Mouse (Mus musculus) intestine, embryonic 14.5 days (tissue): Measurements from ENCODE around the gene Arl11. TPM values are rescaled to one million over a fixed set of nuclear protein-coding genes. Genes with fewer than 3 reads are reported as not detected.

ENCODE experiments used
- ATAC-seq: fragments of 200-750 bp; cut with Nextera tagmentation; replicated peaks from 2 replicates; pipeline ENCODE4 v1.8.0; 2017; ENCODE audit warnings: low read depth, moderate number of reproducible peaks, moderate TSS enrichment, moderate library complexity; ENCODE audit not compliant: low FRiP score, low TSS enrichment
- DNase-seq: peaks from one replicate; pipeline ENCODE4 v3.0.0-alpha.2; 2018; ENCODE audit warnings: low spot score
- H3K27ac ChIP-seq: fragments of 300-500 bp; sonication (generic); 2 replicates; pipeline ENCODE4 v1.5.1; 2014; ENCODE audit warnings: low read depth, mild to moderate bottlenecking, control low read depth
- H3K27me3 ChIP-seq: fragments of 300-500 bp; sonication (generic); replicated peaks from 2 replicates; pipeline ENCODE4 v1.6.1; 2014; ENCODE audit warnings: low read length, control low read depth; ENCODE audit not compliant: control insufficient read depth, insufficient read depth
- H3K36me3 ChIP-seq: fragments of 300-500 bp; sonication (generic); 2 replicates; pipeline ENCODE4 v1.6.1; 2014; ENCODE audit warnings: low read length, control low read depth; ENCODE audit not compliant: control insufficient read depth, insufficient read depth
- H3K4me1 ChIP-seq: fragments of 300-500 bp; sonication (generic); replicated peaks from 2 replicates; pipeline ENCODE4 v1.6.1; 2014; ENCODE audit warnings: low read length, control low read depth, mixed read lengths; ENCODE audit not compliant: control insufficient read depth, insufficient read depth
- H3K4me2 ChIP-seq: fragments of 300-500 bp; sonication (generic); 2 replicates; pipeline ENCODE4 v1.6.1; 2014; ENCODE audit warnings: low read length
- H3K4me3 ChIP-seq: fragments of 300-500 bp; sonication (generic); 2 replicates; pipeline ENCODE4 v1.5.1; 2014; ENCODE audit warnings: low read depth, low read length, control low read depth, mixed read lengths
- H3K9ac ChIP-seq: fragments of 300-500 bp; sonication (generic); 2 replicates; pipeline ENCODE4 v1.6.1; 2014; ENCODE audit warnings: mild to moderate bottlenecking, low read length
- H3K9me3 ChIP-seq: fragments of 300-500 bp; sonication (generic); 2 replicates; pipeline ENCODE4 v1.6.1; 2016; ENCODE audit warnings: low read length, control low read depth; ENCODE audit not compliant: control insufficient read depth
- WGBS: fragments of 180-500 bp; shearing (Covaris S2); extraction: QIAGEN DNeasy Blood & Tissue Kit; methylation state at CpG from one replicate; pipeline ENCODE4 v1.1.7; 2014; 5-methylcytosine and 5-hydroxymethylcytosine counted together
- polyA plus RNA-seq: library from polyadenylated mRNA; unstranded; fragments of >200 nt; fragmentation: Nextera tagmentation; extraction: Ambion mirVana; gene quantifications from 2 replicates; pipeline ENCODE4 v1.2.1, GENCODE M21; 2014

Gene Arl11
- polyA plus RNA-seq = 0.75 and 0.91 TPM in 2 replicates

DNA sequence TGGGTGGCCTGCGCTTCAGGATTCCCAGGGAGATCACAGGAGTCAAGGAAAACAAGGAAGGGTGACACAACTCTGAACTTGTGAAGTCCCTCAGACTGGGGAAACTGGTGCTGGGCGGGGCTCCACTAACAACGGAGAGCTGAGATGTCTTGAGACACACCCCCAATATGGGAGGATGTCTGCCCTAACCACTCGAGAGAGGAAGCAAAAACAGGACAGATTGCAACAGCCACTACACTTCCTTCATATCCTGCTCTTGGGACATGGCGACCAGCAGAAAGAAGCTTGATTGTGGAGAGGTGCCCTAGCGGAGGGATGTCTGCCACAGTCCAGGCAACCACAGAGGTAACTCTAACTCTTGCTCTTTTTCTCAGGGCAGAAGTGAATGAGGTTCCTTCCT is at the start of gene Arl11:
TSS of gene Arl11 (plus strand) at position 161 of the 400 bp plus-strand sequence.
- no peak for DNase-seq

DNA sequence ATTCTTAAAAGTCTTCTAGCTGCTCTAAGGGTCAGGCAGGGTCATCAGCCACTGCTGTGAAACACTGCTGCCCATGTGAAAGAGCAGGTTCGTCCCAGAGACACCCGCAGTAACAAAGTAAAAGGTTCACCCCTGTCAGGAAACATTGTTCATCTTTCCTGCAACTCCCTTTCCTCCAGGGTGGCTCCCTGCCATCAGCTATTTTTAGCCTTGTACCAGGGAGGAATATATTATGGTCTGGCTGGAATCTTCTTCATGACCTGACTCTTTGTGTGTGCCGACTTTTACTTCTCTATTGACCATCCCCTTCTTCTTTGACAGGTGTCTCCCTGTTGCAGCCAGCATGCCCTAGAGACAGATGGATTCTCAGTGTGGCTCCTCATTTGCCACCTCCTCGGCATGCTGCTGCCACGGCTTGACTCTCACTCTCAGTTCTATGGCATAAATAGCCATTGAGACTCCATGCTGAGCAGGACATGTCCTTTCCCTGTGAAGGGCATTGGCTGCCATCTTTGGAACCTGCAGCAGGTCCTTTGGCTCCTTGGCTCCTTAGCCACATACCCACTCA is 41.6 kb upstream of the Arl11 start:
- no peak overlapping the region for H3K4me2 ChIP-seq
- no peak overlapping the region for H3K4me3 ChIP-seq
- H3K4me1 ChIP-seq = no peaks in the 10 kb centered on the region
- H3K27me3 ChIP-seq = 0 out of 2 replicates have a peak, but pooled peaks cover 3% of the 10 kb centered on the region
- 63% methylated on average over 5 of the region's 5 CpGs for WGBS
- H3K36me3 ChIP-seq = no peaks in the 10 kb centered on the region
- DNase-seq (no peak), ATAC-seq (no peak)
- 0 out of 2 replicates have a peak, but pooled peaks cover 4% of the 10 kb centered on the region for H3K9me3 ChIP-seq
- H3K9ac ChIP-seq = no peak overlapping the region
- H3K27ac ChIP-seq = no peak overlapping the region

More for the DNA sequence above, at the start of gene Arl11:
- H3K9me3 ChIP-seq = no peaks in the 10 kb centered on the region
- H3K4me2 ChIP-seq = no peak within 1 kb of the TSS
- ATAC-seq = no peak
- no peak within 1 kb of the TSS for H3K27ac ChIP-seq
- 51% methylated on average over 6 of the region's 6 CpGs for WGBS
- H3K9ac ChIP-seq = no peak within 1 kb of the TSS
- H3K36me3 ChIP-seq = no peaks in the 10 kb centered on the region
- no peaks in the 10 kb centered on the region for H3K27me3 ChIP-seq
- H3K4me3 ChIP-seq = no peak within 1 kb of the TSS
- peaks cover 11% of the 10 kb centered on the region; the same call in 1 of the 2 replicates for H3K4me1 ChIP-seq

DNA sequence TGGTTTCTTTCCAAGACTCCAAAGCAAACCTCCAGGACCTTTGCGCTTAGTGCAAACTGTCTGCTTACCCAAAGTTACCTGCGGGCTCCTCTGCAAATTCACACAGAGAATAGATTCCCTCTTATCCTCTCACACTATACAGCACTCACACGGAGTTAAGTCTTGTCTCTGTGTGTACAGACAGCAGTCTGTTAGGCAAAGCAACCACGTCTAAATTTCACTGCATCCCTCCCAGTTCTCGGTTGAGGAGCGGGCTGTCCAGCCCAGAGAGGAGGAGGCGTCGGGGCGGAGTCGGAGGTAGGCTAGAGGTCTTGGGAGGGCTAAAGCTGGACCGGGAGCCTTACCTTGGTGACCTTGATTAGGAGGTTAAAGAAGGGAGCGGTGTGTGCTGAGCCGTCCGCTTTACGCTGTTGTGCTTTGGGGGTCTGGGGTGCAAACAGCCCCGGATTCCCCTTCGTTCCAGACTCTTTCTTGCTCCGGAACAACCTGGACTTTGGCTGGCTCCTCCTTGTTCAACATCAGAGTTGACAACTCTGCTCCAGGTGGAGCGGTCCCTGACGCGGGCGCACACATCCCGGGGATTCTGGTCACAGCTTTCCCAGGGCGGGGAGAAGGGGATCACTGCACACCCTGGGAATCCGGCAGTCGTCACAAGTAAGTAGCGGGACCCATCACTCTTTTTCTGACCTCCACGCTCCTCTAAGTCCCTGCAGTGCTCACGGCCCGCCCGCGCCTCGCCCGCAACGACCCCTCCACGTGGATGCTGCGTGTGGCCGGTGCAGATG is 34.9 kb upstream of the Arl11 start:
- peak; percentile 59 for DNase-seq
- Histone ChIP-seq H3K4me3 (peak overlapping the region; percentile 25), H3K27ac (no peak overlapping the region), H3K9me3 (no peaks in the 10 kb centered on the region), H3K9ac (no peak overlapping the region), H3K27me3 (peaks cover 26% of the 10 kb centered on the region), H3K4me1 (peaks cover 6% of the 10 kb centered on the region; the same call in 1 of the 2 replicates), H3K4me2 (peak overlapping the region; percentile 36), H3K36me3 (no peaks in the 10 kb centered on the region)
- 8% methylated on average over 38 of the region's 38 CpGs for WGBS
- peak; percentile 53; the same call in 1 of the 2 replicates for ATAC-seq

DNA sequence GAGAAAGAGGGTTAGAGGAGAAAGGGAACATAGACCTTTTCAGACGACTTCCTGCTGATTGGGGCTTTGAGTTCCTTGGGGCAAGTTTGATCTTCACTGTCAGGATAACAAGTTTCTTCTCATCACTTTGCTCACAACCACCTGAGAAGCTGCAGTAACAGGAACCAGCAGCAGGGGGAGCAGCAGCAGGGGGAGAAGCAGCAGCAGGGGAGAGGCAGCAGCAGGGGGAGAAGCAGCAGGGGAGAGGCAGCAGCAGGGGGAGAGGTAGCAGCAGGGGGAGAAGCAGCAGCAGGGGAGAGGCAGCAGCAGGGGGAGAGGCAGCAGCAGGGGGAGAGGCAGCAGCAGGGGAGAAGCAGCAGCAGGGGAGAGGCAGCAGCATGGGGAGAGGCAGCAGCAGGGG is 32.3 kb upstream of the Arl11 start:
- Histone ChIP-seq H3K4me1 (peaks cover 6% of the 10 kb centered on the region; the same call in 1 of the 2 replicates), H3K9me3 (no peaks in the 10 kb centered on the region), H3K4me2 (no peak overlapping the region), H3K9ac (no peak overlapping the region), H3K4me3 (no peak overlapping the region), H3K27ac (no peak overlapping the region), H3K27me3 (peaks cover 24% of the 10 kb centered on the region), H3K36me3 (no peaks in the 10 kb centered on the region)
- ATAC-seq = no peak
- WGBS = 39% methylated on average over 1 of the region's 1 CpGs
- DNase-seq = peak; percentile 69

DNA sequence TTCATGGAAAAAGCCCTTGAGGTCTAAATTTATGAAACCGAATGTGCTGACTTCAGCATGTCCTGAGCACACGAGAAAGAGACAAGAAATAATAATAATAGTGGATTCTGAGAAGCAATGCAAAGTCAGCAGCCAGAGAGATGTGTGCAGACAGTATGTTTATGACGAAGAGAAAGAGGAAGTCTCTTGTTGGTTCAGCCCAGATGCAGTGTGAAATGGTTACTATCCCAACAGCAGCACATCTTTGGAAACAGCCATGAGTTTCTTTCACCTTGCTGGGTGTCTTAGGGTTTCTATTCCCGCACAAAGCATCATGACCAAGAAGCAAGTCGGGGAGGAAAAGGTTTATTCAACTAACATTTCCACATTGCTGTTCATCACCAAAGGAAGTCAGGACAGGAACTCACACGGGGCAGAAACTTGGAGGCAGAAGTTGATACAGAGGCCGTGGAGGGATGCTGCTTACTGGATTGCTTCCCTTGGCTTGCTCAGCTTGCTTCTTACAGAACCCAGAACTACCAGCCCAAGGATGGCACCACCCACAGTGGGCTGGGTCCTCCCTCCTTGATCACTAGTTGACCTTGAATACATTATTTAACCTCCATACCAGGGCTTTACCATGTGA is 30.8 kb upstream of the Arl11 start:
- no peaks in the 10 kb centered on the region for H3K36me3 ChIP-seq
- no peak for DNase-seq
- H3K9ac ChIP-seq = no peak overlapping the region
- no peak overlapping the region for H3K4me2 ChIP-seq
- ATAC-seq = no peak
- H3K4me3 ChIP-seq = no peak overlapping the region
- peaks cover 24% of the 10 kb centered on the region for H3K27me3 ChIP-seq
- 75% methylated on average over 7 of the region's 7 CpGs for WGBS
- H3K9me3 ChIP-seq = no peaks in the 10 kb centered on the region
- H3K27ac ChIP-seq = no peak overlapping the region
- H3K4me1 ChIP-seq = peaks cover 6% of the 10 kb centered on the region; the same call in 1 of the 2 replicates

DNA sequence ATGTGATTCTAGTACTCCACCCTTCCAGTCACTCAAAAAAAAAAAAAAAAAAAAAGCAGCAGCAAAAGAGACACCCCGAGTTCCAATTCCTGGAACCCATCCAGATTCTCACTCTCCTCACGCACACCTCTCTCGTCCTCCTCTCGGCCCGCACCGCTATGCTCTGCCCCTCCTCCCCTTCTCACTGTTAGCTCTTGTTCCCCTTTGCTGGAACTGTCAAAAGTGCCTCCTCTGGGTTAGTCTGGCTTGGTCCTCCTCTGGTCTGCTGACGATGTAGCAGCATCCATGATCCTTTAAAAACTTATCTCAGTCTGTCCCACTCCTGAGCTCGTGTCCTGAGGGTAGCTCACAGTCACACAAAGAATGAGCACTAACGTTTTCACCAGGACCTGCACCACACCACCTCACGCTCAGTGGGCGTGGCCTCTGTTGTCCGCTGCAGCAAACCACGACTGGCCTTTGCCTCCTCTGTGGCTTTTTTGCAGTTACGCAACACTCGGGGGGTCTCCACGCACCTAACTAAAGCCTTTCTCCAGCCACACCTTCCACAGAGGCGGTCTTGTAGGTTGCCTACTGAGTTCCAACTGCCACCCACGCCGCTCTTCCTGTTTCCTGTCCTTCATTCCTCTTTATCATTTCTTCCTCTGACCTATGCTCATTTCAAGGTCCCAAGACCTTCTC is 20.8 kb upstream of the Arl11 start:
- no peak for DNase-seq
- H3K4me2 ChIP-seq = no peak overlapping the region

DNA sequence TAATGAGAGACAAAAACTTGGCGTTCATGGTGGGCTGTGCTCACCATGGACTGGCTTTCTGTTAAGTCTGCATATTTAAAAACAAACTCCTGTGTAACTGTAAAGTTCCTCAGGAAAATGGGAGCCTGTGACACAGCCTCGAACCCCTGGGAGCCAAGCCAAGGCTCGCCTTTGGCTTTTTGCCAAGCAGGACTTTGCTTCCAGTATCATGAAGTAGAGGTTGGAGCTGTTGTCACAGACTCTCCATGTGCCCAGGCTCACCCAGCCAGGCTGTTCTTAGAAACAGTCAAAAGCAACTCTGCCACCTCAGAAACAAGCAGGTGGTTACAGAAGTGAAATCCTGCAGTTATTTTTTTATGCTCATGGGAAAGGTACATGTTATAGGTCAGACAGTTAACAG is 18.9 kb upstream of the Arl11 start:
- DNase-seq = no peak
- no peaks in the 10 kb centered on the region for H3K36me3 ChIP-seq
- H3K9ac ChIP-seq = no peak overlapping the region
- H3K4me3 ChIP-seq = no peak overlapping the region
- H3K9me3 ChIP-seq = no peaks in the 10 kb centered on the region
- WGBS = 46% methylated on average over 3 of the region's 3 CpGs
- H3K27me3 ChIP-seq = no peaks in the 10 kb centered on the region
- no peak for ATAC-seq
- no peak overlapping the region for H3K27ac ChIP-seq
- no peak overlapping the region for H3K4me2 ChIP-seq
- no peaks in the 10 kb centered on the region for H3K4me1 ChIP-seq

More for the DNA sequence above, 20.8 kb upstream of the Arl11 start:
- H3K36me3 ChIP-seq = no peaks in the 10 kb centered on the region
- ATAC-seq = no peak
- 70% methylated on average over 19 of the region's 19 CpGs for WGBS
- no peak overlapping the region for H3K4me3 ChIP-seq
- no peaks in the 10 kb centered on the region for H3K4me1 ChIP-seq
- 0 out of 2 replicates have a peak, but pooled peaks cover 3% of the 10 kb centered on the region for H3K9me3 ChIP-seq
- H3K27ac ChIP-seq = no peak overlapping the region
- H3K9ac ChIP-seq = no peak overlapping the region
- no peaks in the 10 kb centered on the region for H3K27me3 ChIP-seq
